Mouse (Mus musculus): ENCODE measurements around the gene Gcnt2. TPM values are rescaled to one million over a fixed set of nuclear protein-coding genes. Genes with fewer than 3 reads are reported as not detected.

Gene Gcnt2
- 3.9 and 5.3 TPM in 2 replicates for polyA plus RNA-seq (2014; fragmentation: Nextera tagmentation; extraction: Ambion mirVana)

GRCm38 (mm10) chr13:40859652-40860399 is at the start of gene Gcnt2:
Gene Gcnt2, plus strand, starts transcription at chr13:40859754.
- no peak within 1 kb of the TSS for H3K9ac ChIP-seq (replicated peaks; ENCODE audit: low read length)
- H3K9me3 ChIP-seq (ENCODE audit: control insufficient read depth, low read length) = no peaks in the 10 kb centered on the region
- H3K4me1 ChIP-seq (ENCODE audit: control insufficient read depth, insufficient read depth, low read length) = no peaks in the 10 kb centered on the region
- DNase-seq (peak; percentile 27), ATAC-seq (ENCODE audit: low FRiP score, low TSS enrichment) (no peak)
- H3K36me3 ChIP-seq (ENCODE audit: control insufficient read depth, insufficient read depth, low read length) = no peaks in the 10 kb centered on the region
- H3K27me3 ChIP-seq (ENCODE audit: control insufficient read depth, insufficient read depth, low read length) = no peaks in the 10 kb centered on the region
- H3K27ac ChIP-seq (replicated peaks; ENCODE audit: low read depth, low read length) = no peak within 1 kb of the TSS
- peak within 1 kb of the TSS; percentile 28 for H3K4me2 ChIP-seq (ENCODE audit: low read length)
- H3K4me3 ChIP-seq (replicated peaks; ENCODE audit: low read depth, low read length) = no peak within 1 kb of the TSS
- WGBS = 70% methylated on average over 22 of the region's 22 CpGs

DNA sequence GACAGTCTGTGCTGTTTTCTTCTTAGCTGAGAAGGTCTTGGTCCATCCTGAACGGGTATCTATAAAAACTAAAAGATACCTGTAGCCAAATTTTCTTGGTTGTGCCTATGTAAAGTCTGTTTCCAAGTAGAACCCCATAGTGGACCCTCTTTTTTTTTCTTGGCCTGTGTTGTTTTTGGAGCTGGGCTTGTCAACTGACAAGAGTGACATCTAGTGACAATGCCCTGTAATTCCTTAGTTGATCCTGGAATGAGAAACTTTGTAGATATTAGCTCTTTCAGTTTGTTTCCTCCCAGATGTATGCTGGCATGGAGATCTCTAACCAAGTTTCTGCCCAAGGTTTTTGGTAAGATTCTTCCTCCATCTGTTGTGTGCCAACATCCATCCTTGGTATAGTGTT is 38.9 kb upstream of the Gcnt2 start:
- H3K27me3 ChIP-seq (ENCODE audit: control insufficient read depth, insufficient read depth, low read length) = no peaks in the 10 kb centered on the region
- ATAC-seq (ENCODE audit: low FRiP score, low TSS enrichment) = no peak
- no peaks in the 10 kb centered on the region for H3K9me3 ChIP-seq (ENCODE audit: control insufficient read depth, low read length)
- DNase-seq = peak; percentile 7
- H3K4me2 ChIP-seq (ENCODE audit: low read length) = no peak overlapping the region
- no peak overlapping the region for H3K4me3 ChIP-seq (replicated peaks; ENCODE audit: low read depth, low read length)
- 49% methylated on average over 1 of the region's 1 CpGs for WGBS
- no peak overlapping the region for H3K27ac ChIP-seq (replicated peaks; ENCODE audit: low read depth, low read length)
- H3K9ac ChIP-seq (replicated peaks; ENCODE audit: low read length) = no peak overlapping the region
- no peaks in the 10 kb centered on the region for H3K36me3 ChIP-seq (ENCODE audit: control insufficient read depth, insufficient read depth, low read length)
- no peaks in the 10 kb centered on the region for H3K4me1 ChIP-seq (ENCODE audit: control insufficient read depth, insufficient read depth, low read length)

- ATAC-seq (ENCODE audit: low FRiP score, low TSS enrichment) = no peak
- WGBS = 77% methylated on average over 2 of the region's 2 CpGs
Observed at GRCm38 (mm10) chr13:40821911-40822310, 37.6 kb upstream of the Gcnt2 start.

DNA sequence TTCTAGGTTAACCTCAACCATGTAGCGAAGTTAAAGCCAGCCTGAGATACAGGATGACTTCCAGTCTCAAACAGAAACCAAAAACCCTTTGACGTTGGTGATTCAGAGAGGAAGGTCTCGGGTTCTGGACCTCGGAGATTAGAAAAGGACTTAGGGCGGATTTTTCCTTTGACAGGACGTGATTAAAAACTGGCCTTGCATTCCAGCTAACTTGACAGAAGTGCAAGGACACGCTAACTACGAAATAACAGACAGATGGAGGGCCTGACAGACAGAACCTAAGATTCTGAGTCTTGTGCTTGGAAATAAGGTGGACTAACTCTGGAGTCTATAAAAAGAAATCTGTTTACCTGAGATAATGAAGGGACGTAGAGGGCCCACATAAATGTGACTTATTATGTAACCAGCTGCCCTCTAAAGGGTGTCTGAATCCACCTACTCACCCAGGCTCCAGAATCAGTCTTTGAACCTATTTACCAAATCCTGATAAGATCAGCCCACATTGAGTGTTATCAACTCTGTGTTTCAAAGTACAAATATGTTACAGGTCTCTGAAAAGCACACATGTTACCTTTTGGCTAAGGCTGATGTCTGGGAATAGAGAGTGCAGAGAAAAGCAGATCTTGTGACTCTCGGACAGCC is 18.3 kb upstream of the Gcnt2 start:
- no peaks in the 10 kb centered on the region for H3K9me3 ChIP-seq (ENCODE audit: control insufficient read depth, low read length)
- H3K4me2 ChIP-seq (ENCODE audit: low read length) = no peak overlapping the region
- no peak overlapping the region for H3K9ac ChIP-seq (replicated peaks; ENCODE audit: low read length)
- no peak for ATAC-seq (ENCODE audit: low FRiP score, low TSS enrichment)
- H3K27me3 ChIP-seq (ENCODE audit: control insufficient read depth, insufficient read depth, low read length) = no peaks in the 10 kb centered on the region
- no peaks in the 10 kb centered on the region for H3K4me1 ChIP-seq (ENCODE audit: control insufficient read depth, insufficient read depth, low read length)
- H3K27ac ChIP-seq (replicated peaks; ENCODE audit: low read depth, low read length) = no peak overlapping the region
- WGBS = 74% methylated on average over 10 of the region's 10 CpGs
- DNase-seq = no peak
- no peaks in the 10 kb centered on the region for H3K36me3 ChIP-seq (ENCODE audit: control insufficient read depth, insufficient read depth, low read length)
- no peak overlapping the region for H3K4me3 ChIP-seq (replicated peaks; ENCODE audit: low read depth, low read length)

More at GRCm38 (mm10) chr13:40821911-40822310, 37.6 kb upstream of the Gcnt2 start:
- no peaks in the 10 kb centered on the region for H3K9me3 ChIP-seq (ENCODE audit: control insufficient read depth, low read length)
- no peaks in the 10 kb centered on the region for H3K4me1 ChIP-seq (ENCODE audit: control insufficient read depth, insufficient read depth, low read length)
- no peak overlapping the region for H3K4me2 ChIP-seq (ENCODE audit: low read length)
- no peak for DNase-seq
- H3K4me3 ChIP-seq (replicated peaks; ENCODE audit: low read depth, low read length) = no peak overlapping the region
- H3K9ac ChIP-seq (replicated peaks; ENCODE audit: low read length) = no peak overlapping the region
- H3K36me3 ChIP-seq (ENCODE audit: control insufficient read depth, insufficient read depth, low read length) = no peaks in the 10 kb centered on the region
- H3K27ac ChIP-seq (replicated peaks; ENCODE audit: low read depth, low read length) = no peak overlapping the region
- no peaks in the 10 kb centered on the region for H3K27me3 ChIP-seq (ENCODE audit: control insufficient read depth, insufficient read depth, low read length)

- Histone ChIP-seq H3K9me3 (ENCODE audit: control insufficient read depth, low read length) (no peaks in the 10 kb centered on the region), H3K36me3 (ENCODE audit: control insufficient read depth, insufficient read depth, low read length) (no peaks in the 10 kb centered on the region), H3K4me3 (replicated peaks; ENCODE audit: low read depth, low read length) (no peak overlapping the region), H3K4me2 (ENCODE audit: low read length) (no peak overlapping the region), H3K27ac (replicated peaks; ENCODE audit: low read depth, low read length) (no peak overlapping the region), H3K4me1 (ENCODE audit: control insufficient read depth, insufficient read depth, low read length) (no peaks in the 10 kb centered on the region), H3K9ac (replicated peaks; ENCODE audit: low read length) (no peak overlapping the region), H3K27me3 (ENCODE audit: control insufficient read depth, insufficient read depth, low read length) (no peaks in the 10 kb centered on the region)
- ATAC-seq (ENCODE audit: low FRiP score, low TSS enrichment) = no peak
- 31% methylated on average over 1 of the region's 1 CpGs for WGBS
- DNase-seq = no peak
Observed at GRCm38 (mm10) chr13:40842141-40842540, 17.4 kb upstream of the Gcnt2 start.

- H3K4me3 ChIP-seq (replicated peaks; ENCODE audit: low read depth, low read length) = no peak overlapping the region
- H3K4me1 ChIP-seq (ENCODE audit: control insufficient read depth, insufficient read depth, low read length) = no peaks in the 10 kb centered on the region
- H3K4me2 ChIP-seq (ENCODE audit: low read length) = 0 out of 2 replicates have a peak overlapping the region, but pooled peaks have one; percentile 18
- WGBS = 23% methylated on average over 5 of the region's 5 CpGs
- no peak overlapping the region for H3K9ac ChIP-seq (replicated peaks; ENCODE audit: low read length)
- DNase-seq (peak; percentile 90), ATAC-seq (ENCODE audit: low FRiP score, low TSS enrichment) (peak; percentile 57; the same call in 1 of the 2 replicates)
- H3K27me3 ChIP-seq (ENCODE audit: control insufficient read depth, insufficient read depth, low read length) = no peaks in the 10 kb centered on the region
- no peaks in the 10 kb centered on the region for H3K9me3 ChIP-seq (ENCODE audit: control insufficient read depth, low read length)
- H3K36me3 ChIP-seq (ENCODE audit: control insufficient read depth, insufficient read depth, low read length) = no peaks in the 10 kb centered on the region
- H3K27ac ChIP-seq (replicated peaks; ENCODE audit: low read depth, low read length) = no peak overlapping the region
Observed at GRCm38 (mm10) chr13:40843418-40844067, 16.0 kb upstream of the Gcnt2 start.

GRCm38 (mm10) chr13:40844144-40844543 is 15.4 kb upstream of the Gcnt2 start:
- H3K27ac ChIP-seq (replicated peaks; ENCODE audit: low read depth, low read length) = no peak overlapping the region

GRCm38 (mm10) chr13:40845951-40846350 is 13.6 kb upstream of the Gcnt2 start:
- Histone ChIP-seq H3K4me1 (ENCODE audit: control insufficient read depth, insufficient read depth, low read length) (no peaks in the 10 kb centered on the region), H3K27me3 (ENCODE audit: control insufficient read depth, insufficient read depth, low read length) (no peaks in the 10 kb centered on the region), H3K27ac (replicated peaks; ENCODE audit: low read depth, low read length) (no peak overlapping the region), H3K4me3 (replicated peaks; ENCODE audit: low read depth, low read length) (no peak overlapping the region), H3K9ac (replicated peaks; ENCODE audit: low read length) (no peak overlapping the region), H3K4me2 (ENCODE audit: low read length) (no peak overlapping the region), H3K9me3 (ENCODE audit: control insufficient read depth, low read length) (no peaks in the 10 kb centered on the region), H3K36me3 (ENCODE audit: control insufficient read depth, insufficient read depth, low read length) (no peaks in the 10 kb centered on the region)
- DNase-seq (no peak), ATAC-seq (ENCODE audit: low FRiP score, low TSS enrichment) (no peak)
- 63% methylated on average over 6 of the region's 6 CpGs for WGBS

More at GRCm38 (mm10) chr13:40844144-40844543, 15.4 kb upstream of the Gcnt2 start:
- no peak overlapping the region for H3K9ac ChIP-seq (replicated peaks; ENCODE audit: low read length)
- H3K9me3 ChIP-seq (ENCODE audit: control insufficient read depth, low read length) = no peaks in the 10 kb centered on the region
- H3K4me3 ChIP-seq (replicated peaks; ENCODE audit: low read depth, low read length) = no peak overlapping the region
- 93% methylated on average over 5 of the region's 5 CpGs for WGBS
- H3K4me2 ChIP-seq (ENCODE audit: low read length) = no peak overlapping the region
- no peaks in the 10 kb centered on the region for H3K4me1 ChIP-seq (ENCODE audit: control insufficient read depth, insufficient read depth, low read length)
- ATAC-seq (ENCODE audit: low FRiP score, low TSS enrichment) = no peak
- H3K36me3 ChIP-seq (ENCODE audit: control insufficient read depth, insufficient read depth, low read length) = no peaks in the 10 kb centered on the region
- H3K27me3 ChIP-seq (ENCODE audit: control insufficient read depth, insufficient read depth, low read length) = no peaks in the 10 kb centered on the region
- no peak for DNase-seq

Measured in midbrain, embryonic 14.5 days (tissue).